Mouse (Mus musculus): Measurements from ENCODE around the gene Mbtps1. TPM values are rescaled to one million over a fixed set of nuclear protein-coding genes. Genes with fewer than 3 reads are reported as not detected.

Gene Mbtps1
- polyA plus RNA-seq, 1 experiment from 2014 or later, result 61.3 TPM

- peaks cover 34% of the 10 kb centered on the region for H3K27me3 ChIP-seq
- peaks cover 30% of the 10 kb centered on the region for H3K4me1 ChIP-seq (replicated peaks)
- H3K9me3 ChIP-seq, result no peaks in the 10 kb centered on the region
- peak; percentile 59; the same call in 1 of the 2 replicates for ATAC-seq (ENCODE audit: low FRiP score)
- 4% methylated on average over 16 of the region's 16 CpGs for WGBS
- no peak overlapping the region for H3K27ac ChIP-seq
- peak overlapping the region; percentile 84 for H3K4me3 ChIP-seq
- no peaks in the 10 kb centered on the region for H3K36me3 ChIP-seq
- peak overlapping the region; percentile 88 for H3K4me2 ChIP-seq
- H3K9ac ChIP-seq, result peak overlapping the region; percentile 84
These were observed 16.8 kb upstream of the Mbtps1 start for GRCm38 (mm10) chr8:119575366-119575726.

GRCm38 (mm10) chr8:119574437-119575365 lies 16.2 kb upstream of the Mbtps1 start, which contains the start of the genes Hsdl1 and Dnaaf1:
Hsdl1 (minus strand) TSS chr8:119575183.
Dnaaf1 (plus strand) TSS chr8:119575235.
- H3K4me2 ChIP-seq, result peak within 1 kb of the TSS; percentile 88
- peak within 1 kb of the TSS; percentile 85 for H3K27ac ChIP-seq
- H3K4me3 ChIP-seq, result peak within 1 kb of the TSS; percentile 84
- H3K27me3 ChIP-seq, result peaks cover 34% of the 10 kb centered on the region
- WGBS, result under 1% methylated on average over 95 of the region's 97 CpGs
- H3K36me3 ChIP-seq, result no peaks in the 10 kb centered on the region
- no peaks in the 10 kb centered on the region for H3K9me3 ChIP-seq
- peaks cover 34% of the 10 kb centered on the region for H3K4me1 ChIP-seq (replicated peaks)
- peak; percentile 91 for ATAC-seq (ENCODE audit: low FRiP score)
- peak within 1 kb of the TSS; percentile 84 for H3K9ac ChIP-seq

- 96% methylated on average over 4 of the region's 4 CpGs for WGBS
- Histone ChIP-seq H3K4me2 (no peak overlapping the region), H3K4me3 (no peak overlapping the region), H3K9me3 (no peaks in the 10 kb centered on the region), H3K4me1 (replicated peaks) (peaks cover 34% of the 10 kb centered on the region), H3K9ac (peak overlapping the region; percentile 1; the same call in 1 of the 2 replicates), H3K36me3 (peaks cover 8% of the 10 kb centered on the region), H3K27me3 (peaks cover 17% of the 10 kb centered on the region), H3K27ac (no peak overlapping the region)
- no peak for ATAC-seq (ENCODE audit: low FRiP score)
These were observed 13.9 kb upstream of the Mbtps1 start for GRCm38 (mm10) chr8:119572411-119572810.

- Histone ChIP-seq H3K4me3 (no peak overlapping the region), H3K9ac (no peak overlapping the region), H3K9me3 (no peaks in the 10 kb centered on the region), H3K4me2 (no peak overlapping the region), H3K27ac (no peak overlapping the region), H3K36me3 (peaks cover 19% of the 10 kb centered on the region), H3K4me1 (replicated peaks) (peaks cover 34% of the 10 kb centered on the region), H3K27me3 (peaks cover 6% of the 10 kb centered on the region)
- whole genome bisulfite sequencing, result 93% methylated on average over 6 of the region's 6 CpGs
- no peak for ATAC-seq (ENCODE audit: low FRiP score)
These were observed 12.6 kb upstream of the Mbtps1 start for GRCm38 (mm10) chr8:119571135-119571534.

GRCm38 (mm10) chr8:119569881-119570280 lies 11.3 kb upstream of the Mbtps1 start:
- no peak for ATAC-seq (ENCODE audit: low FRiP score)
- Histone ChIP-seq H3K36me3 (peaks cover 31% of the 10 kb centered on the region), H3K27ac (no peak overlapping the region), H3K4me3 (no peak overlapping the region), H3K9ac (peak overlapping the region; percentile 58; the same call in 1 of the 2 replicates), H3K4me2 (no peak overlapping the region), H3K4me1 (replicated peaks) (peaks cover 27% of the 10 kb centered on the region), H3K9me3 (no peaks in the 10 kb centered on the region), H3K27me3 (no peaks in the 10 kb centered on the region)
- 41% methylated on average over 4 of the region's 4 CpGs for WGBS

- Histone ChIP-seq H3K9me3 (no peaks in the 10 kb centered on the region), H3K9ac (no peak overlapping the region), H3K27ac (no peak overlapping the region), H3K4me2 (no peak overlapping the region), H3K36me3 (peaks cover 40% of the 10 kb centered on the region), H3K4me1 (replicated peaks) (peaks cover 24% of the 10 kb centered on the region), H3K27me3 (no peaks in the 10 kb centered on the region), H3K4me3 (no peak overlapping the region)
- no peak for ATAC-seq (ENCODE audit: low FRiP score)
- 67% methylated on average over 7 of the region's 7 CpGs for WGBS
These were observed 10.4 kb upstream of the Mbtps1 start for GRCm38 (mm10) chr8:119568951-119569350.

- 90% methylated on average over 9 of the region's 9 CpGs for WGBS
These were observed 9.7 kb upstream of the Mbtps1 start for GRCm38 (mm10) chr8:119568251-119568650.

GRCm38 (mm10) chr8:119566367-119566766 lies 7.8 kb upstream of the Mbtps1 start:
- Histone ChIP-seq H3K9ac (no peak overlapping the region), H3K4me1 (replicated peaks) (peaks cover 7% of the 10 kb centered on the region; the same call in 1 of the 2 replicates), H3K9me3 (no peaks in the 10 kb centered on the region), H3K36me3 (peaks cover 64% of the 10 kb centered on the region), H3K4me2 (no peak overlapping the region), H3K4me3 (no peak overlapping the region), H3K27me3 (no peaks in the 10 kb centered on the region), H3K27ac (no peak overlapping the region)
- ATAC-seq (ENCODE audit: low FRiP score), result no peak
- WGBS, result 89% methylated on average over 11 of the region's 11 CpGs

More at GRCm38 (mm10) chr8:119568251-119568650, 9.7 kb upstream of the Mbtps1 start:
- Histone ChIP-seq H3K4me3 (no peak overlapping the region), H3K36me3 (peaks cover 47% of the 10 kb centered on the region), H3K27me3 (no peaks in the 10 kb centered on the region), H3K4me2 (no peak overlapping the region), H3K4me1 (replicated peaks) (peaks cover 17% of the 10 kb centered on the region), H3K27ac (no peak overlapping the region), H3K9me3 (no peaks in the 10 kb centered on the region), H3K9ac (no peak overlapping the region)
- no peak for ATAC-seq (ENCODE audit: low FRiP score)

- H3K4me1 ChIP-seq (replicated peaks), result peaks cover 5% of the 10 kb centered on the region
- H3K36me3 ChIP-seq, result peaks cover 74% of the 10 kb centered on the region
- no peak for ATAC-seq (ENCODE audit: low FRiP score)
- H3K27me3 ChIP-seq, result no peaks in the 10 kb centered on the region
- no peak overlapping the region for H3K4me2 ChIP-seq
- H3K4me3 ChIP-seq, result no peak overlapping the region
- no peak overlapping the region for H3K27ac ChIP-seq
- no peak overlapping the region for H3K9ac ChIP-seq
- no peaks in the 10 kb centered on the region for H3K9me3 ChIP-seq
- 94% methylated on average over 14 of the region's 14 CpGs for WGBS
These were observed 5.3 kb upstream of the Mbtps1 start for GRCm38 (mm10) chr8:119563849-119564251.

GRCm38 (mm10) chr8:119559402-119559720 lies 826 bp upstream of the Mbtps1 start:
- peak overlapping the region; percentile 73 for H3K4me3 ChIP-seq
- no peaks in the 10 kb centered on the region for H3K9me3 ChIP-seq
- peak overlapping the region; percentile 89 for H3K4me2 ChIP-seq
- peak overlapping the region; percentile 74; the same call in 1 of the 2 replicates for H3K9ac ChIP-seq
- H3K27me3 ChIP-seq, result no peaks in the 10 kb centered on the region
- ATAC-seq (ENCODE audit: low FRiP score), result 0 out of 2 replicates have a peak, but pooled peaks have one; percentile 12
- WGBS, result 87% methylated on average over 6 of the region's 6 CpGs
- H3K27ac ChIP-seq, result peak overlapping the region; percentile 83
- H3K4me1 ChIP-seq (replicated peaks), result peaks cover 34% of the 10 kb centered on the region
- H3K36me3 ChIP-seq, result peaks cover 37% of the 10 kb centered on the region

GRCm38 (mm10) chr8:119557821-119558602 lies 523 bp downstream of the Mbtps1 start:
- peak overlapping the region; percentile 87 for H3K9ac ChIP-seq
- H3K36me3 ChIP-seq, result peaks cover 24% of the 10 kb centered on the region
- H3K4me1 ChIP-seq (replicated peaks), result peaks cover 37% of the 10 kb centered on the region
- H3K27ac ChIP-seq, result peak overlapping the region; percentile 96
- WGBS, result 2% methylated on average over 55 of the region's 55 CpGs
- H3K4me3 ChIP-seq, result peak overlapping the region; percentile 73
- H3K27me3 ChIP-seq, result no peaks in the 10 kb centered on the region
- H3K9me3 ChIP-seq, result no peaks in the 10 kb centered on the region
- H3K4me2 ChIP-seq, result peak overlapping the region; percentile 89
- peak; percentile 94 for ATAC-seq (ENCODE audit: low FRiP score)

- peak overlapping the region; percentile 89 for H3K4me2 ChIP-seq
- H3K36me3 ChIP-seq, result peaks cover 15% of the 10 kb centered on the region
- no peak overlapping the region for H3K27ac ChIP-seq
- WGBS, result 85% methylated on average over 9 of the region's 9 CpGs
- H3K9ac ChIP-seq, result peak overlapping the region; percentile 87
- peak overlapping the region; percentile 73 for H3K4me3 ChIP-seq
- H3K4me1 ChIP-seq (replicated peaks), result peaks cover 38% of the 10 kb centered on the region
- H3K9me3 ChIP-seq, result no peaks in the 10 kb centered on the region
- ATAC-seq (ENCODE audit: low FRiP score), result no peak
- H3K27me3 ChIP-seq, result no peaks in the 10 kb centered on the region
These were observed 1.4 kb downstream of the Mbtps1 start for GRCm38 (mm10) chr8:119557132-119557531.

All from hindbrain, embryonic 13.5 days (tissue).